Mouse (Mus musculus): Measurements from ENCODE around the gene Sec14l4. TPM values are rescaled to one million over a fixed set of nuclear protein-coding genes. Genes with fewer than 3 reads are reported as not detected.

Gene Sec14l4
- polyA plus RNA-seq, 1 experiment from 2014 or later, result not detected

DNA sequence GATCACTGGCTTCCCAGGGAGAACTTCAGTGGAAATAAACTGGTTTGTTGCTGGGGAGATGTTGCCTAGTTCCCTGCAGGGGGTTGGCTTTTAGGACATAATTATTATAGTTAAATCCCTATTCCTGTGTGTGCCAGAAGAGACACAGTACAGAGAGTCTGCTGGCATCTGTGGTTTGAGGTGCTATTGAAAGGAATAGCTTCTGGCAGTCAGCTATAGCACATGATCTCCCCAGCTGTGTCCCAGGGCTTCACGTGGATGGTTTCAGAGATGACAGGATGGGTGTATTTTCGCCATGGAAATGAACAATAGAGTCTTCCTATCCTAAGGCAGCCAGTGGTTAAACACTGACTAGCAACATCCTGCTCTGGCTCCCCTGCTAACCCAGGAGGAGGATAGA, 56.0 kb downstream of the Sec14l4 start:
- H3K4me1 ChIP-seq (replicated peaks), result peaks cover 6% of the 10 kb centered on the region; the same call in 1 of the 2 replicates
- no peak for ATAC-seq (ENCODE audit: low FRiP score)
- WGBS, result 45% methylated on average over 2 of the region's 2 CpGs
- H3K9ac ChIP-seq, result no peak overlapping the region
- H3K36me3 ChIP-seq, result peaks cover 18% of the 10 kb centered on the region
- peak overlapping the region; percentile 35; the same call in 1 of the 2 replicates for H3K27ac ChIP-seq
- no peak overlapping the region for H3K4me2 ChIP-seq
- H3K27me3 ChIP-seq, result 0 out of 2 replicates have a peak, but pooled peaks cover 4% of the 10 kb centered on the region
- no peak overlapping the region for H3K4me3 ChIP-seq
- 0 out of 2 replicates have a peak, but pooled peaks cover 4% of the 10 kb centered on the region for H3K9me3 ChIP-seq

DNA sequence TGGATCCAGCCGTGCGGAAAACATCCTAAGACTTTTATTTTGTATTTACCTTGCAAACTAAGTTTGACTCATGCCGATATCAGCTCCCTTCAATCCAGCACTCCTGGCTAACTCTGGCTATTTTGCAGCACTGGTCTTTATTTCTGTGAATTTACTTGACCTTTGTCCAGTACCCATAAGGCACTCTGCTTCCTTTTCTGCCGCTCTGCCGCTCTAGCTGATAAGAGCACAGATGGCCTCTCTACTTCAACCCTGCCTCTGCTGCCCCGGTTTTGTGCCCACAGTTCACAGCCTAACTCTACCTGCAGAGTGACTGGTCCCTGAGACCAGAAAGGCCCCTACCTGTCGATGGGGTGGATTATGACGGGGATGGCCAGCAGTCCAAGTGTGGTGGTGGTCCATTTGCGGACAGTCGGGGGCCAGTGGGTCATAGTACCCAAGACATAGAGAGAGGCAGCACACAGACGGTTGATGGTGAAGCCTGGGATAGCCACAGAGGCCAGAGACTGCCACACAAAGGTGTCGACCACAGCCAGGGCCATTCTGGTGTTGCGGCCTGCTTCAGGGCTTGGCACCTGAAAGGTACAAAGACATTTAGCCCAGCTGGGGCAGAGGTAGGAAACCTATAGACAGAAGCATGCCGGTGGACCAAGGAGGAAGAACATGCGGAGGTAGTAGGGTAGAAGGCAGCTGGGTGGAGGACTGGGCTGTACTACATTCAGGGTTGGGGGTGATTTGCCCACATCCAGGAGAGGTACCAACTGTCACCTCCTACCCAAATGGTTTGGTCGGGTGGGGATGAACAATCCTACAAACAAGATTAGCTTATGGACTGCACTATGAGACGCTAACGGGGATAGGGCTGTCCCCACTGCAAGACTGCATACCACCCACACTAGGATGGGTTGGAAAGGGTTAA, 62.5 kb downstream of the Sec14l4 start:
- Histone ChIP-seq H3K27ac (no peak overlapping the region), H3K4me3 (peak overlapping the region; percentile 50; the same call in 1 of the 2 replicates), H3K27me3 (no peaks in the 10 kb centered on the region), H3K4me2 (peak overlapping the region; percentile 90), H3K4me1 (replicated peaks) (peaks cover 34% of the 10 kb centered on the region), H3K36me3 (peaks cover 19% of the 10 kb centered on the region), H3K9me3 (0 out of 2 replicates have a peak, but pooled peaks cover 4% of the 10 kb centered on the region), H3K9ac (0 out of 2 replicates have a peak overlapping the region, but pooled peaks have one; percentile 14)
- ATAC-seq (ENCODE audit: low FRiP score), result no peak
- WGBS, result 87% methylated on average over 18 of the region's 18 CpGs

DNA sequence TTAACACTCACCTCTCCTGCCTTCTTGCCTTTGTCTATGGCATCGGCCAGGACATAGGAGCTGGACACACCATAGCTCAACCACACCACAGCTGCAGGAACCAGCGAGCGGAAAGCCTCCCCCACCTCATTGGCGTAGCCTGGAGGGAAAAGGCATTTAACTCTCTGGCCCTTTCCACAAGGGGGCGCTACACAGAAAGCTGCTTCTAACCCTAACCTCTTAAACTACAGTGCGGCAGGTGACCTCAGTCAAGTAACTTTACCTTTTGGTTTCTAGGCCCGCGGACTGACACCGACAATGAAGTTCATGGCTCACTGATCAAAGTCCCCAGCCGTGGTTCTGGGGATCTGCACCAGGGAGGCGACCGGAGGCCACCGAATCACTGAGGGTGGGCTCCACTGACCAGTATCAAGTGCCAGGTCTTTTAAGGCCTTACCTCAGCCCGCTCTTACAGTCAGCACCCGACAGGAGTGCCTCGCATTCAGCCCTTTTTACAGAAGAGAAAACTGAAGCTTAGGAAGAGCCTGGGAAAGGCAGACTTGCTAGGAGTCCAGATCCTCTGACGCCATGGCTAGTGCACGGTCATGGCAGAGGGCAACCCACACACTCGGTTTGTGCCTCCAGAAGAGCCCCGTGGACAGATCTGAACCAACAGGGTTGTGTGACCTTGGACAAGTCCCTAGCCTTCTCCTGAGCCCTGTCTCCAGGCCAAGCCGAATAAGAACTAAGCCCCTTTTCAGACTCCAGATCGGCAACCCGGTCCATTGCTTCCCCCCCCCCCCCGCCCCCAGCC, 63.3 kb downstream of the Sec14l4 start:
- Histone ChIP-seq H3K27me3 (no peaks in the 10 kb centered on the region), H3K9ac (peak overlapping the region; percentile 67), H3K9me3 (0 out of 2 replicates have a peak, but pooled peaks cover 4% of the 10 kb centered on the region), H3K4me3 (peak overlapping the region; percentile 50), H3K36me3 (peaks cover 19% of the 10 kb centered on the region), H3K27ac (peak overlapping the region; percentile 79), H3K4me1 (replicated peaks) (peaks cover 34% of the 10 kb centered on the region), H3K4me2 (peak overlapping the region; percentile 90)
- WGBS, result 6% methylated on average over 24 of the region's 24 CpGs
- ATAC-seq (ENCODE audit: low FRiP score), result no peak

DNA sequence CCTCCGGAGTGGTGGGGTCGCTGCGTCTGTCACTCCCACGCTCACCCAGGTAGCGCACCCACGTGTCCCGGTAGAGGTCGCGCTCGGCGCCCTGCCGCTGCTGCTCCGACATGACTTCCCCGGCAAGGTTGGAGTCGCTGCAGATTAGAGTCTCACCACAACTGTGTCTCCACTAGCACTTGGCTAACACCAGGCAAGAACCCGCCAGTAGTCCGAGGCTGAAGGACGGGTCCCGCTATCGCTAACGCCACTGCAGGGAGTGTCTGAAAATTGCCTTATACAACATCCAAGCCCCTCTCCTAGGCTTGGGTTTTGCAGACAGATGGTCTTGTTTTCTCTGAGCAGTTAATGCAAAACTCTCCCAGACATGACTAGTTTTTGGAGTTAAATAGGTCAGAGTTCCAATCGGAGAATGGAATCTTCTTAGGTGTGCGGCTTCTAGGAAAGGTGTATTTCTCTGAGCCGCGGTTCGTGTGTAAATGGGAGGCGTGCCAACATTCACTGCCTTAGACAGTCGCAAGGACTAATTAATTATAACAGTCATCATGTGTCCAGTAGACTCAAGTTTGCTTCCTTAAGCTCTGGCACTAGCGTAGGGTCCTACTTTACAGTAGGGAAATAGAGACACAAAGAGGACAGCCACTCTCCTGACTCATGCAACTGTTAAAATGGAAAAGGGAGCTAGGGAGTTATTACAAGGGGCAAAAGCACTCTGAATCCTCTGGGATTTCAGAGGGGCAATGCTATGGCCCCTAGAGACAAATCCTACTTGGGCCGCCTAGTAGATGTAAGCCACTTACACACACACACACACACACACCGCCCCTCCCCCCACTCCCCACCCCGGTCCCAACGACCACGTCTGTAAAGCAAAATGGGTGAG, 64.2 kb downstream of the Sec14l4 start, which contains the start of gene Mtfp1:
Gene Mtfp1, minus strand, starts transcription at position 275 of the 883 bp plus-strand sequence.
- H3K4me2 ChIP-seq, result peak within 1 kb of the TSS; percentile 90
- H3K36me3 ChIP-seq, result peaks cover 19% of the 10 kb centered on the region
- H3K4me3 ChIP-seq, result peak within 1 kb of the TSS; percentile 50
- WGBS, result 9% methylated on average over 34 of the region's 34 CpGs
- peak within 1 kb of the TSS; percentile 67 for H3K9ac ChIP-seq
- peaks cover 34% of the 10 kb centered on the region for H3K4me1 ChIP-seq (replicated peaks)
- H3K27me3 ChIP-seq, result no peaks in the 10 kb centered on the region
- no peak for ATAC-seq (ENCODE audit: low FRiP score)
- peak within 1 kb of the TSS; percentile 95 for H3K27ac ChIP-seq
- 0 out of 2 replicates have a peak, but pooled peaks cover 4% of the 10 kb centered on the region for H3K9me3 ChIP-seq

DNA sequence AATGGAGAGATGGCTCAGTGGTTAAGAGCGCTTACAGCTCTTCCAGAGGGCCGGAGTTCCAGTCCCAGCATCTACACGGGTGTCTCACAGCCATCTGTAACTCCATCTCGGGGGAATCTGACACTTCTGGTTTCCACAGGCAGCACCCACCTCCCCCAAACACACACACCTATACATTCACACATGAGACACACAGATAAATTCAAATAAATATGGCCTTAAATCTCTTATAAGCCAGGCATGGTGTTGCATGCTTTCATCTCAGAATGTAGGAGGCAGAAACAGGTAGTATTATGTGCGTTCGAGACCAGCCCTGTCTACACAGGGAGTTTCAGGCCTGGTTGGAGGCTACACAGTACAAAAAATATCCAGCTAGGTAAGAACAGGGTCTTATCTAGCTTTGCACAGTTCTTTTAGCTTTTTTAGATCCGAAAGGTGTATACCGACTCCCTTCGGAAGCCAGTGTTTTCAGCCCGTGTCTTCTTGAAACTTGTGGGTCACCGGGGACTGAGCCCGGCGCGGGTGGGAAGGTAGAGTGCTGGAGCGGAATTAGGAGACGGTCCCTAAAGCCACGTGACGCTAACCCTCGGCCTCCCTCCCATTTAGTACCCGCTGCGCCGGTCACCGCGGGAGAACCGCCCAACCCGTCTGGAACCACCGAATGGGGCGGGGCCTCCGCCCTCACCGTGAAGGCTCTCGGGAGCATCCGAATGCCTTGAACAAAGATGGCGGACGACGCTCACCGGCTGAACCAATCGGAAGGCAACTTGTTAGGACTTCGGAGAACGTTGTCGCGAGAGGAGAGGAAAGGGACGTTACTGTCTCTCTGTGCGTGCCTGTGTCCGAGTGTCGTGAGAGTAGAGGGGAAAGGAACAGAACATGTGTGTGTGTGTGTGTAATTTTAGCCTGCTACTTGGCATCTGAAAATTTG, 65.1 kb downstream of the Sec14l4 start:
- Histone ChIP-seq H3K9me3 (no peaks in the 10 kb centered on the region), H3K27me3 (no peaks in the 10 kb centered on the region), H3K4me2 (peak overlapping the region; percentile 90), H3K9ac (peak overlapping the region; percentile 88), H3K4me1 (replicated peaks) (peaks cover 34% of the 10 kb centered on the region), H3K4me3 (peak overlapping the region; percentile 50), H3K27ac (peak overlapping the region; percentile 95), H3K36me3 (peaks cover 10% of the 10 kb centered on the region)
- peak; percentile 95 for ATAC-seq (ENCODE audit: low FRiP score)
- 4% methylated on average over 45 of the region's 45 CpGs for WGBS

DNA sequence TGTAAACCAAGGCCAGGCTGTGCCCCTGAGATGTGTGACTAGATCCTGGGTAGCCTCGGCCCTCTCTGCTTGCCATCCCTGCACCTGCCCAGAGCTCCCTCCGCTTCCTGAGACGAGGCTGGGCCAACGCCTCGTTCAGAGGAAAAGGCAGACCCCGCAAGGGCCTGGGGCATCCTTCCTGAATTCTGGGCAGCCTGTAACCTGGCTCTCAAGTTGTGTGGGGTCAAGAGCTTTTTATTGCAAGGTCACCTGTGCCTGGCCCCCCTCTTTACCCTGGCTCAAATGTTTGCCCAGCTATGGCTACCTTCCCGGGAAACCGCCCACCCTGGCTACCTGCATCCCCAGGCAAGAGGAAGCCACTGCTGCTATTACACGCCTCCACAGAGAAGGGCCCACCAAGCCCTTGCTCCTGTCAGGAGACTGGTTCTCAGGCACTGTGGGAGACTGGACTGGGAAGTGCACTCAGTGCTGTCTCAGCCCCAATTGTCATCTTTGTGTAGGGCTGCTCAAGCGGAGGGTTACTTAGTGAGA, 65.9 kb downstream of the Sec14l4 start:
- Histone ChIP-seq H3K27me3 (no peaks in the 10 kb centered on the region), H3K27ac (peak overlapping the region; percentile 95), H3K9me3 (no peaks in the 10 kb centered on the region), H3K4me3 (peak overlapping the region; percentile 50), H3K36me3 (peaks cover 2% of the 10 kb centered on the region; the same call in 1 of the 2 replicates), H3K4me1 (replicated peaks) (peaks cover 34% of the 10 kb centered on the region), H3K9ac (peak overlapping the region; percentile 88), H3K4me2 (peak overlapping the region; percentile 90)
- 27% methylated on average over 10 of the region's 10 CpGs for WGBS
- peak; percentile 61 for ATAC-seq (ENCODE audit: low FRiP score)

Other genes with a start within 250 kb of the Sec14l4 start
- gene Osbp2, start 167.6 kb upstream of the Sec14l4 start, polyA plus RNA-seq (2015; fragmentation: Nextera tagmentation; extraction: Ambion mirVana), result 14.5 and 17.4 TPM in 2 replicates
- 0.47 and 0.84 TPM in 2 replicates for gene 4921536K21Rik, start 136.4 kb upstream of the Sec14l4 start, polyA plus RNA-seq (2015; fragmentation: Nextera tagmentation; extraction: Ambion mirVana)
- 33.8 and 35.2 TPM in 2 replicates for gene Dusp18, start 136.2 kb upstream of the Sec14l4 start, polyA plus RNA-seq (2015; fragmentation: Nextera tagmentation; extraction: Ambion mirVana)
- 11.1 and 11.4 TPM in 2 replicates for gene Slc35e4, start 116.8 kb upstream of the Sec14l4 start, polyA plus RNA-seq (2015; fragmentation: Nextera tagmentation; extraction: Ambion mirVana)
- gene Tcn2, start 99.3 kb upstream of the Sec14l4 start, polyA plus RNA-seq (2015; fragmentation: Nextera tagmentation; extraction: Ambion mirVana), result 28.4 and 28.5 TPM in 2 replicates
- gene Pes1, start 67.5 kb upstream of the Sec14l4 start, polyA plus RNA-seq (2015; fragmentation: Nextera tagmentation; extraction: Ambion mirVana), result 60.7 and 60.9 TPM in 2 replicates
- not detected in 2 replicates for gene 4930556J24Rik, start 54.7 kb upstream of the Sec14l4 start, polyA plus RNA-seq (2015; fragmentation: Nextera tagmentation; extraction: Ambion mirVana)
- 4.0 and 4.3 TPM in 2 replicates for gene Gal3st1, start 47.8 kb upstream of the Sec14l4 start, polyA plus RNA-seq (2015; fragmentation: Nextera tagmentation; extraction: Ambion mirVana)
- 0.08 and 0.35 TPM in 2 replicates for gene Sec14l3, start 33.4 kb downstream of the Sec14l4 start, polyA plus RNA-seq (2015; fragmentation: Nextera tagmentation; extraction: Ambion mirVana)
- gene Mtfp1, start 64.0 kb downstream of the Sec14l4 start, polyA plus RNA-seq (2015; fragmentation: Nextera tagmentation; extraction: Ambion mirVana), result 5.7 and 6.2 TPM in 2 replicates
- gene Sec14l2, start 92.0 kb downstream of the Sec14l4 start, polyA plus RNA-seq (2015; fragmentation: Nextera tagmentation; extraction: Ambion mirVana), result 2.3 and 3.4 TPM in 2 replicates
- gene Rnf215, start 103.7 kb downstream of the Sec14l4 start, polyA plus RNA-seq (2015; fragmentation: Nextera tagmentation; extraction: Ambion mirVana), result 42.9 and 44.0 TPM in 2 replicates
- gene Ccdc157, start 128.8 kb downstream of the Sec14l4 start, polyA plus RNA-seq (2015; fragmentation: Nextera tagmentation; extraction: Ambion mirVana), result 7.2 and 8.1 TPM in 2 replicates
- 54.3 and 55.1 TPM in 2 replicates for gene Sf3a1, start 128.9 kb downstream of the Sec14l4 start, polyA plus RNA-seq (2015; fragmentation: Nextera tagmentation; extraction: Ambion mirVana)
- 26.1 and 28.0 TPM in 2 replicates for gene Tbc1d10a, start 155.3 kb downstream of the Sec14l4 start, polyA plus RNA-seq (2015; fragmentation: Nextera tagmentation; extraction: Ambion mirVana)
- gene Castor1, start 186.8 kb downstream of the Sec14l4 start, polyA plus RNA-seq (2015; fragmentation: Nextera tagmentation; extraction: Ambion mirVana), result 2.2 and 2.3 TPM in 2 replicates
- 0.14 TPM in 1 of 2 replicates, not detected in the other for gene Osm, start 205.0 kb downstream of the Sec14l4 start, polyA plus RNA-seq (2015; fragmentation: Nextera tagmentation; extraction: Ambion mirVana)
- 0.08 TPM in 1 of 2 replicates, not detected in the other for gene Lif, start 226.1 kb downstream of the Sec14l4 start, polyA plus RNA-seq (2015; fragmentation: Nextera tagmentation; extraction: Ambion mirVana)